Mouse (Mus musculus) ovary, postnatal 14 days (tissue): Measurements from ENCODE around the gene Adprhl2.
A peak's percentile ranks its signal among the peaks of the same experiment; 100 is the strongest.

Experiments
- DNase-seq: peaks from one replicate; pipeline ENCODE4 v3.0.0; 2022; ENCODE audit warnings: low spot score

Gene Adprhl2

GRCm38 (mm10) chr4:126306058-126306457 lies 15.4 kb downstream of the Adprhl2 start:
- no peak for DNase-seq

DNA sequence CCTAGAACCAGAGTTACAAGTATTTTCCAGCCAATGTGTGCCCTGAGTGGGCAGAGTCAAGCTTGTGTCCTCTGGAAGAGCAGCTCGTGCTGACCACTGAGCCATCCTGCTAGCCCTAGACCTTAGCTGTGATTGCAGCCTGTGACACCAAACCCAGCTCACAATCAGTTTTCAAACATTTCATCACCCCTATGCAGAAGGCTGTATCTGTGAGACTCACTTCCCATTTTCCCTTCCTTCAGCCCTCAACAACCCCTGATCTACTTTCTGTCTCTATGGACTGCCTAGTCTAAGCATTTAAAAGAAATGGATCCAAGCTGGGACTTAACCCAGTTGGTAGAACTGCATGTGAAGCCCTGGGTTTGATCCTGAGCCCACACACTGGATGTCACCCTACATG lies 16.1 kb downstream of the Adprhl2 start:
- no peak for DNase-seq

DNA sequence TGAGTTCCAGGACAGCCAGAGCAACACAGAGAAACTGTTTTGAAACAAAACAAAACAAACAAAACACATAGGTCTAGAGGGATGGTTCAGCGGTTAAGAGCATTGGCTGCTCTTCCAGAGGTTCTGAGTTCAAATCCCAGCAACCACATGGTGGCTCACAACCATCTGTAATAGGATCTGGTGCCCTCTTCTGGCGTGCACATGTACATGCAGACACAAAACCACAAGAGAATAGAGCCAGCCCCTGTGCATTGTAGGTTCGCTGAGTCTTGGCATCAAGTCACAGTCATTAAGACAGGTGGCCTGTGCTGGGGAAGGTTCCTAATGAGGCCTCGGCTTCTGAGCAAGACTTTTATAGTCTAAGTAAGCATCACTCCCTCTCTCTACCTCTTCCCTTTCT lies 17.6 kb downstream of the Adprhl2 start:
- no peak for DNase-seq

- DNase-seq, result no peak
Measured at GRCm38 (mm10) chr4:126301584-126302309, 19.8 kb downstream of the Adprhl2 start.

DNA sequence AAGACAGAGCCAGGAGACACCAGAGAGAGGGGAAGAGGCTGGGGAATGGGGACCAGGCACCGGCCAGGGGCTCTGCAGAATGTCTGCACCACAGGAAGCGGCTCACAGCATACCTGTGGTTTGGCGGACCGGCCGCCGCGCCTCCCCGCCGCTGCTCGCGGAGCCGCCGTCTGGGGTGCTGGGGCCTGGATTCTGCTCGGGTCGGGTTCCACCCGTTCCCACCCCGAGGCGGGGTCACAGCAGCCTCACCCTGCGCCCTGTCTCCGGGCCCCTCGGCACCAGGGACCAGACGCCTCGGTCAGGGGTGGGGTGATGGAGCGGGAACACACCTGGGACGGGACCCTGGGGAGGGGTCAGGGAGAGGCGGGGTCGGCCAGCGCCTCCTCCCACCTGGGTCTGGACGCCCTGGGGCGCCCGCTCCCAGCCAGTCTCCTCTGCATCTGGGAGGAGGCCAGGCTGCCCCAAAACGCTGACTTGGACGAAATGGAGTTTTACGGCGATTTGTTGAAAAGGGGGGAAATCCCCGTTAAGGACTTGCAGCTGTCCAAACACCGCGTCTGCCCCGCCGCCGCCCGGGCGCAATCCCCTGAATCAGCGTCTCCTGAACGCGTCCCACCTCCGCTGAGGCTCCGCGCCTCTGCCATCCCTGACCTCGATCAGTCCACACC lies 20.5 kb downstream of the Adprhl2 start:
- DNase-seq, result no peak

- peak; percentile 52 for DNase-seq
Measured at GRCm38 (mm10) chr4:126296617-126297101, 24.8 kb downstream of the Adprhl2 start.

- DNase-seq, result no peak
Measured at GRCm38 (mm10) chr4:126295937-126296336, 25.6 kb downstream of the Adprhl2 start.

DNA sequence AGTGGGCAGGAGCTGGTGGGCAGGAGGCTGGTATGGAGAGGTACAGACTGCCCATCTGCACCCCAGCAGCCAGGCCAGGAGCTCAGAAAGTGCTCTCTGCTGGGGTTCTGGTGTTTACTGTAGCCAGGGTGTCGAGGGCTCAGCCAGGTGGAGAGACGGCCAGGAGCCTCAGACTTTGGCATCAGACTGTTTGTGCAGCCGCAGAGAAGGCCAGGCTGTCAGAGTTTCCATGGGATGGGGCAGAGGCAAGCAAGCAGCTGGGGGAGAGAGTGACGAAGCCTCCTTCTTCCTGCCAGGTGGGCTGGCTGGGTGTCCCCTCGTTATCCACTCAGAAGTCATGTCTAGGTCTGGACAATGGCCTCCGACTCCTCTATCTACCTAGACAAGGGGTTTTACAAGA lies 26.4 kb downstream of the Adprhl2 start:
- no peak for DNase-seq

DNA sequence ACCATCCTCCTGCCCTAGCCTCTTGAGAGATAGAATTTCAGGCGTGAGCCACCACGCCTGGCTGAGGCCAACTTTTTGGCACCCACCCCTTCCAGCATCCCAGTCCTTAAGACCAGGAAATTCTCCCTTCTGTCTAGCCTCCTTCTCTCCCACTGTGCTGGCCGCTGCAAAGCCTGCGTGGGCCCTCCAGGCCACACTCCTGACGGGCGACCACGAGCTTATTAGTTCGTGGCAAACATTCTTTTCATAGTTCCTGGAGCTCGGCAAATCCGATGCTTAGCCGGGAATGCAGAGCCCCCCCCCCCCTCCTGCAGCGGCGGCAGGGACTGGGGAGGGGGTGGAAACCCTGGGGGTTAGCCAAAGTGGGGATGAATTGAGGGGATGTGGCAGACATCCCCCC lies 30.3 kb downstream of the Adprhl2 start:
- no peak for DNase-seq

- DNase-seq, result no peak
Measured at GRCm38 (mm10) chr4:126290314-126290713, 31.2 kb downstream of the Adprhl2 start.

GRCm38 (mm10) chr4:126288085-126288666 lies 33.3 kb downstream of the Adprhl2 start:
- DNase-seq, result no peak

DNA sequence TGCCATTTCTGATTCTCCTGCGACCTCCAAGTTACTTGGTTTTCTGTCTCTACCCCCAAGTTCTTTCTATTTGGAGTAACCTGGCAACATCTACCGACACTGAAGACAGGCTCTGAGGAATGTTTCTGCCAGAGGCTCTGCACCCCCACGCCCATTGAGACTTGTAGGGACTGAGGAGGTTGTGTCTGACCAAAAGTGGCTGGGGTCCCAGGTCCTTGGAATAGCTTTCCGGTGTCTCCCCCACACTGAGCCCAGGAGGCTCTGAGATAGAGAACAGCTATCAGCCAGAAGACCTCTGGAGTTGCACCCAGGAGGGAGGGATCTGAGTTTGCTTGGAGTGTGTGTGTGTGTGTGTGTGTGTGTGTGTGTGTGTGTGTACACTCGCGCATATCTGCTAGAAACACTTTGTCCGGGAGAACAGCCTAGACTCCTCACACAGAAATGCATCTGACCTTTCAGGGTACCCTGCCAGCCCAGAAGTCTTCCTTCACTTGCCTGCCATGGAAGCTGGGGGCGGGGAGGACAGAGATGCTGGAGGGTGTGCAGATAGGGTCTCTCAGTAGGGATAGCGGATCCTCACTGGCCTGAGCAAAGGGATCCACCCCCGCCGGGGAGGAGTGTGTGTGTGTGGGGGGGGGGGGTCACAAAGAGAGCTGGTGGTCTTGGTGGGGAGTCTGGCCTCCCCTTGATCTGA lies 34.1 kb downstream of the Adprhl2 start:
- no peak for DNase-seq

- no peak for DNase-seq
Measured at GRCm38 (mm10) chr4:126286492-126286891, 35.0 kb downstream of the Adprhl2 start, which contains the start of gene Col8a2. TSS of gene Col8a2 (plus strand) at chr4:126286793.

- DNase-seq, result no peak
Measured at GRCm38 (mm10) chr4:126283582-126283981, 37.9 kb downstream of the Adprhl2 start.

DNA sequence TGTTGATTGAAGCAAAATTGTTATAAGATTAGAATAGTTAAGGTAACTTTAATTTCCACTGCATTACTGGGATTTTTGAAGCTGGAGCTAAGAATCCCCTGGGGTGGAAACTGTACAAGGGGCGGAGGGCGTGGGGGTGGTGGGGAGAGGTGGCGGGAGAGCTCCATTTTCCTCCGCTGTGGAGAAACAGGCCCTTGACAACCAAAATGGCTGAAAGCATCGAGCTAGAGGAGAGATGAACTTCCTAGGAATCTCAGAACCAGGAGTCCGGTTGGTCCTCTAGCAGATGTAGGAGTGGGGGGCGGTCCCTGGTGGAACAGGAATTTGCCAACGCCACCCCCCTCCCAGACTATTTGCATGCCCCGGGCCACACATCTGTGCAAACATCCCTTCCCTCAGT lies 39.8 kb downstream of the Adprhl2 start:
- DNase-seq, result no peak

GRCm38 (mm10) chr4:126278961-126279360 lies 42.5 kb downstream of the Adprhl2 start:
- DNase-seq, result no peak

DNA sequence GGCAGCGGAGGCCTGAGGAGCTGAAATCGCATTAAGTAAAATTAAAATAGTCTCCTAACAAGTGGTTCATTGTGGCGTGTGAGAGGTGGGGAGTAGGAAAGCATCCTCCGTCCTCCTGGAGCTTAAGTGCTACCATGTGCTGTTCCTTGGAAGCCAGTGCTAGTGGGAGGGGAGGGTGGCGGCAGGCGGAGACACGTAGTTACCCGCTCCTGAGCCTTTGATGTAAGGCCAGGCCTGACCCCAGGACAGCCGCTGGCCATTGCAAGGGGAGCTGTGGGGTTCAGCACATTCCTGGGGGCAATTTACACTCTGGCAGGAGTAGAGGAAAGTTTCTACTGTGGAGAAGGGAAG lies 43.0 kb downstream of the Adprhl2 start:
- DNase-seq, result no peak

- DNase-seq, result peak; percentile 42
Measured at GRCm38 (mm10) chr4:126277906-126278564, 43.5 kb downstream of the Adprhl2 start.

- no peak for DNase-seq
Measured at GRCm38 (mm10) chr4:126275681-126276131, 45.8 kb downstream of the Adprhl2 start.

DNA sequence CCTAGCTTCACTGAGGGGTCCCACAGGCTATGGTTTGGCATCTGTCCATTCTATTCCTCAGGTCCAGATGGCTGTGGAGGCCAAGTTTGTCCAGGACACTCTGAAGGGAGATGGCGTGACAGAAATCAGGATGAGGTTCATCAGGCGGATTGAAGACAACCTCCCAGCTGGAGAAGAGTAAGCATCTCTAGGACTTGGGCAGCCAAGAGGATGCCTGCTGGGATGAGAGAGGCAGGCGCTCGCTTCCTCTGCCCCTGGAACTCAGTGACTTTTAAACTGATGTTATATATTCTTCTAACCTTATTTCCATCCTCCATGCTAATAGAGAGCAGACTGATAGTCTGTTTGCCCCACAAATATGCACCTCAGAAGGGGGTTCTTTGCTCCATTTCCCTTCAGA lies 46.4 kb downstream of the Adprhl2 start:
- no peak for DNase-seq

- DNase-seq, result no peak
Measured at GRCm38 (mm10) chr4:126273753-126274152, 47.8 kb downstream of the Adprhl2 start.

- DNase-seq, result no peak
Measured at GRCm38 (mm10) chr4:126269292-126269691, 52.2 kb downstream of the Adprhl2 start.
